ENCODE assay signal across 10 mouse cellular contexts in genomic region chr6:108136286-108136685, GRCm38 (mm10).
"Had no signal": no experiment of that assay in that cellular context is flagged by ENCODE, and none has a peak within 500 bp of the region (broad histone marks: within the 10 kb centered on the region; RNA-seq: fewer than 3 reads in every experiment).

No protein-coding gene starts in this region.

- DNase-seq: kidney, adult 8-10 months; kidney, postnatal 25 days; layer of hippocampus, adult 9-11 months; layer of hippocampus, postnatal 36 days; left cerebral cortex, postnatal 4 days; liver, embryonic 13.5 days; lung, adult 18-20 months; right cerebral cortex, adult 18-20 months; right cerebral cortex, postnatal 25 days; thymus, postnatal 4 days had no signal
